Mouse (Mus musculus) naive thymus-derived CD4-positive, alpha-beta T cell, adult 5 months (primary cell): ENCODE data around the gene Olfr921. TPM values are rescaled to one million over a fixed set of nuclear protein-coding genes. Genes with fewer than 3 reads are reported as not detected.

ENCODE experiments used
- polyA plus RNA-seq: library from polyadenylated mRNA; unstranded; fragments of 100-300 nt; shearing (Covaris generic); gene quantifications from one replicate; pipeline ENCODE4 v1.2.1, GENCODE M21; 2017

Olfr921 gene
- not detected for polyA plus RNA-seq

DNA sequence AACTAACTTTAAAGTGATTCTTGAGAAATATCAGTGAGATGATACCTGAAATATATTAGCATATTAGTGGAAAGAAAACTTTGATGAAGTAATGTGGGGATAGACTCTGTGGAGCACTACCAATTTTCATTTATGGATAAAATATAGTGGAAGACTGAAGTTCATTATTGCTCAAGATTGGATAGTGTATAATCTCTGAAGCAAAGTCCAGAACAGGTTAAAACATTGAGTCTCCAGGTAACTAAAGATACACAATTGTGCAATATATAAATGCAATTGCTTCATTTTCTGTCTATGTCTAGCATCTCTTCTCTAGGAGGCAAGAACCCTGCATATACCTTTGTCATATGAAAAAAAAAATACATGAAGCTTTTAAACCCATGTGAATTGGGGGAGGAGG lies at the start of gene Olfr921:
Olfr921 (plus strand) TSS at position 301 of the 400 bp plus-strand sequence.

DNA sequence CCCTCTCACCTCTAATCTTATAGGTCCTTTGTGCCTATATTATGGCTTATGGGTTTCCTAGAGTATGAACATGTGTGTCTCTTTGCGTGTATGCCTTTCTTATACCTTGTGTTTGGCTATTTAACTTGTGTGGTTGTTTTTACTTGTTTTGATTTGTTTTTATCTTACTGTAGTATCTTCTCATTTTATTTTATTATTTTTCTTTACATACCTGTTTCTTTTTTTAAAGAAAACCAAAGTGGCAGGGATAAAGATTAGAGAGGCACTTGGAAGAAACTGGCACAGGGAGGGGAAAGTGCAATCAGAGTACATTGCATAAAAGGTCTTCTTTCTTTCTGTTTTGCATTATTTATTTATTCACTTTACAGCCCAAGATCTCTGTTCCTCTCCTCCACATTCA lies 20.9 kb upstream of the Olfr921 start, which contains the start of gene Olfr920:
Olfr920 (plus strand) TSS at position 301 of the 400 bp plus-strand sequence.

DNA sequence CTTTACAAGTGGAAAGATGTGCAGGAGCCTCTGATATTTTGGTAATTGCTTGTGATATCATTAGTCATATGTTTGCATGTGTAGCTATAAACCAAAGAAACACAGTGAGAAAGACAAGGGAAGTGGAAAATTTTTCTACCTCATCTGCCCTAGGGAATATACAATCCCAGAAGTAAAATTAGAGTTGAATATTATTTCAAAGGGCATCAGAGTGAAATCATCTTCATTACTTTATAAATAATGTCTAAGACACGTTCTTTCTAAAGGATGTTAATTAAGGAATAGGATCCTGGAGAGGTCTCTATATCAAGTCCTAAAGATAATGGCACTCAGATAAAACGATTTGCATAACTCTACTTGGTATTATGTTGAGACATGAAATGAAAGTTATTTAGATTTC lies 41.4 kb downstream of the Olfr921 start, which contains the start of gene Olfr922:
Olfr922 (plus strand) TSS at position 301 of the 400 bp plus-strand sequence.

DNA sequence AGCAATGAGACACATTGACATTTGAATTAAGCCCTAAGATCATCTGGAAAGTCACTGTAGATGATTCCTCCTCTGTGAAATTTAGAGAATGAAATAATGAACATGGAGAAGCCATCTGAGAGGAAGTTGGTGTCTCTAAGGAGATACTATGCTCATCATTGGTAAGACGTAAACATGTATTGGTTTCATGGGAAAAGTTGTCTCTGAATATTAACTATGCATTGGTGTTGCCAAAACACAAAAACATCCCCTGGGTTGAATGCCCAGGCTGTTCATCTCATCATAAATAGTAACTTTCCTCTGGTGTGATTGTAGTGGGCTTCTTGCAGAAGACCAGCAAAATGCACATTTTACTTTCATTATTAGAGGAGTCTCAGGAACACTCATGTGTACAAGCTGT lies 53.4 kb downstream of the Olfr921 start, which contains the start of gene Olfr923:
Olfr923 (plus strand) TSS at position 301 of the 400 bp plus-strand sequence.

Other genes starting within 250 kb of the Olfr921 start
- not detected for gene Olfr910, start 235.2 kb upstream of the Olfr921 start, polyA plus RNA-seq
- gene Olfr912, start 192.9 kb upstream of the Olfr921 start, polyA plus RNA-seq, result 0.12 TPM
- not detected for gene Olfr913, start 180.3 kb upstream of the Olfr921 start, polyA plus RNA-seq
- gene Olfr914, start 168.0 kb upstream of the Olfr921 start, polyA plus RNA-seq, result not detected
- gene Olfr916, start 113.2 kb upstream of the Olfr921 start, polyA plus RNA-seq, result not detected
- not detected for gene Olfr917, start 107.2 kb upstream of the Olfr921 start, polyA plus RNA-seq
- not detected for gene Olfr918, start 98.5 kb upstream of the Olfr921 start, polyA plus RNA-seq
- gene Olfr919, start 69.4 kb upstream of the Olfr921 start, polyA plus RNA-seq, result not detected
- gene Vwa5a, start 54.8 kb upstream of the Olfr921 start, polyA plus RNA-seq, result 7.8 TPM
- 0.17 TPM for gene Olfr920, start 20.8 kb upstream of the Olfr921 start, polyA plus RNA-seq
- not detected for gene Olfr922, start 41.5 kb downstream of the Olfr921 start, polyA plus RNA-seq
- gene Olfr923, start 53.5 kb downstream of the Olfr921 start, polyA plus RNA-seq, result not detected
- gene Olfr924, start 71.4 kb downstream of the Olfr921 start, polyA plus RNA-seq, result not detected
- not detected for gene Olfr26, start 82.0 kb downstream of the Olfr921 start, polyA plus RNA-seq
- not detected for gene Olfr926, start 104.1 kb downstream of the Olfr921 start, polyA plus RNA-seq
- gene Olfr930, start 156.7 kb downstream of the Olfr921 start, polyA plus RNA-seq, result not detected
- not detected for gene Olfr933, start 199.2 kb downstream of the Olfr921 start, polyA plus RNA-seq
- not detected for gene Olfr934, start 215.2 kb downstream of the Olfr921 start, polyA plus RNA-seq
- not detected for gene Olfr935, start 226.6 kb downstream of the Olfr921 start, polyA plus RNA-seq